Mouse (Mus musculus) urinary bladder, adult 2 months (tissue): ENCODE measurements around the gene Glis1. TPM values are rescaled to one million over a fixed set of nuclear protein-coding genes. Genes with fewer than 3 reads are reported as not detected.

Experiments used
- DNase-seq: peaks from one replicate; pipeline ENCODE4 v3.0.0; 2022; ENCODE audit warnings: low spot score
- polyA plus RNA-seq: library from polyadenylated mRNA; depleted of rRNA; stranded (reverse); fragments of >200 nt; gene quantifications from 2 replicates; pipeline ENCODE4 v1.2.3, GENCODE M21; 2012

The Glis1 gene
- polyA plus RNA-seq, 1 experiment = 0.12 TPM

- no peak for DNase-seq
Measured at GRCm38 (mm10) chr4:107624951-107625350, 190.6 kb downstream of the Glis1 start.

DNA sequence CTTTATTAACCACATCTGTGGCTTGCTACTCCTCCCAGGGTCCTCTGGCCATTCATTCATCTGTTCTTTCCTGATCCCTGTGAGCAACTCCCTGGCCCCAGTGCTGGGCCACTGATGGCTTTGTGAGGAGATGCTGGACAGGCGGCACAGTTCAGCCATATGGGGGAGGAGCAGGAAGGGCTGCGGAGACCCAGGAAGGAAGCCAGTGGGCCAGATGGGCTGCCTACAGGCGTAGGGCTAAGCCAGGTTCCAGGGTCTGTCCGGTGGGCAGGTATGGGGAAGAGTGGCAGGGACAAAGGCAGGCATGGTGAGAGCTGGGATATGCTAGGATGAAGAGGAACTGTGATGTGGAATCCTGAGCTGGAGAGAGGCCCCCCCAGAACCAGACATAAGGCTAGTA is 193.8 kb downstream of the Glis1 start:
- no peak for DNase-seq

DNA sequence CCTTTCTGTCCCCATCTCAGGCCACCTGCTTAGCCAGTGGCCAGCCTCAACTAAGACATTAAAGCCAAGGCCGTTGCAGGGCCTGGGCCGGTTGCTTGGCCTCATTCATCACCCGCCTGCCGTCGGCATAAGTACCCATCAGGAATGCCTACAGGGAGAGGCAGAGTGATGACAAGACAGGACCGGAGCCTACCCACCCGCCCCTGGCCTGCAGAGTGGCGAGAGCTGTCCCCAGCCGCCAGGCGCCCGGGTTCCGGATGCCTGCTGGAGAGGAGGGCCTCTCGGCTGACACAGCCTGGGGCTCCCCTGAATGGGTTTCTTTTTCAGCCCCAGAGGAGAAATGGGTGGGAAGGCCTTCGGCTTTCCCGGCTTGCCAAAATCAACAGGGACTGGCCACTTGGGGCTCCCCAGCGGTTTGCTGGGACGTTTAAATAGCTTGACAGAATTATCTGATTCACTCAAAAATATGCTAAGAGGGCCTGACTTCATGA is 194.6 kb downstream of the Glis1 start:
- no peak for DNase-seq

GRCm38 (mm10) chr4:107634631-107635030 is 200.2 kb downstream of the Glis1 start:
- no peak for DNase-seq

DNA sequence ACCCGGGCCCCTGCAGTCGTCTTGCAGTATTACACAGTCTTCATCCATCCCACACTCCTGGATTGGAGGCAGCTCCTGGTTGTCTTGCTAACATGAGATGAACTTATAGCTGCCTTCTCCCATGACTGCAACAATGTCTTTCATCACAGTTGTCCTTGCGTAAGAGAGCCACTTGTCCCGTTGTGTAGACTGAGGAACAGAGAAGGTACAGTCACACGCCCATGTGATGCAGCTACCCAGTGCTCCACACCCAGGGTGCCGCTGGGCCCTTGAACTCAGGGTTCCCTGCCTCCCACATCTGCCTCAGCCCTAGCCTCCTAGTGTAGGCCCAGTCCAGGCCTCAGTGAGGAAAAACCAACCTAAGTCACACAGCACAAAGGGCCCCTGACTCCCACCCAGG is 201.7 kb downstream of the Glis1 start:
- no peak for DNase-seq

DNA sequence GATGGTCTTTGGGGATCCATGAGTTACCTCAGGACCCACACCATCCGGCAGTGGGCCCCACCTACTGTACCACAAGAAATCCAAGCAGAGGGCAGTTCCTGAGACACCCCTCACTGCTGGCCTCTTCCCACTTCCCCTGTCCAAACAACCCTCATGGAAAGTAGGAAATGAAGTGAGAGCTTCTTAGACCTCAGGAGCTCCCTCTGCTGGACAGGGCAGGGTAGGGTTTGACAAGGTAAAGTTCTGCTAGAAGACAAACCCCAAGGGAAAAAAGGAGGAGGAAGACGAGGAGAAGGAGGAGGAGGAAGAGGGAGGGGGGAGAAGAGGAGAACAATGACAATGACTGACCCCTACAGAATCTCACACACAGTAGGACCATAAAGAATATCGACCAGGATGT is 203.3 kb downstream of the Glis1 start:
- no peak for DNase-seq

DNA sequence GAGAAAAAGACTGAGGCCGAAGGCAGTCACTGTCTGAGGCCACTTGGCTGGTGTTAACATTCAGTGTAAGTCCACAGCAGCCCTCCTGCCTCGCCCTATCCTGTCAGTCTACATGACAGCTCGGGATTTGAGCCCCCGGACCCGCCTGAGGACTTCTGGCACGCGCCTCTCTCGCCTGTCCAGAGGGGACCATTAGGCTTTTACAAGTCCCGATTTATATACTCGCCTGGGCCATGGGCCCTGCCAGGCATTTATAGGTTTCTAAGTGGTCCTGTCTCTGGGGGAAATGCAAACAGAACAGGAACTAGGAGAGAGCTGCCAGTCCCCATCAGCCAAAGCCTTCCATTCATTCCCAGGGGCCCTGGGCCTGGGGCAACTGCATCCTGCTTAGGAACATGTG is 203.9 kb downstream of the Glis1 start:
- DNase-seq = no peak

GRCm38 (mm10) chr4:107641624-107642023 is 207.2 kb downstream of the Glis1 start:
- DNase-seq = no peak

- no peak for DNase-seq
Measured at GRCm38 (mm10) chr4:107648959-107649485, 214.6 kb downstream of the Glis1 start.

DNA sequence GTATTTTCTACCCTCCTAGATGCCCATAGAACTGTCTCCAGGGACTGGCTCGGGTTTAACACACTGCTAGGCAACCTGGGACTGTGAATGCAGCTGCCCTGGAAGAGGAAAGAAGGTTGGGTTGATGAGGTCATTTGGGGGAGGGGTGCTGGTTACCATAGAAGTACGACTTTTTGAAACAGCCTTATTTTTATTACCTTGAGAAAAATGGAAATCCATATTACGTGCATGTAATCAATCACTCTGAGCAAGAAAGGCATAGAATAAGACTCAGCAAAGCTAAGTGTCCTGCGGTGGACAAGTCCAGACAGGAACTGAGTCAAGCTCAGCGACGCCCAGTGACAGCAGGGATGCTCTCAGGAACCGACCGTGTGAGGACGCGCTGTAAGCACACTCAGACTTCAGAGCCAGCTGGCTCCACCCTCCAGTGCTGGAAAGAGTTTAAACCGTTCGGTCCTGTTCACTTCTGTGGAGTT is 216.7 kb downstream of the Glis1 start:
- DNase-seq = no peak

DNA sequence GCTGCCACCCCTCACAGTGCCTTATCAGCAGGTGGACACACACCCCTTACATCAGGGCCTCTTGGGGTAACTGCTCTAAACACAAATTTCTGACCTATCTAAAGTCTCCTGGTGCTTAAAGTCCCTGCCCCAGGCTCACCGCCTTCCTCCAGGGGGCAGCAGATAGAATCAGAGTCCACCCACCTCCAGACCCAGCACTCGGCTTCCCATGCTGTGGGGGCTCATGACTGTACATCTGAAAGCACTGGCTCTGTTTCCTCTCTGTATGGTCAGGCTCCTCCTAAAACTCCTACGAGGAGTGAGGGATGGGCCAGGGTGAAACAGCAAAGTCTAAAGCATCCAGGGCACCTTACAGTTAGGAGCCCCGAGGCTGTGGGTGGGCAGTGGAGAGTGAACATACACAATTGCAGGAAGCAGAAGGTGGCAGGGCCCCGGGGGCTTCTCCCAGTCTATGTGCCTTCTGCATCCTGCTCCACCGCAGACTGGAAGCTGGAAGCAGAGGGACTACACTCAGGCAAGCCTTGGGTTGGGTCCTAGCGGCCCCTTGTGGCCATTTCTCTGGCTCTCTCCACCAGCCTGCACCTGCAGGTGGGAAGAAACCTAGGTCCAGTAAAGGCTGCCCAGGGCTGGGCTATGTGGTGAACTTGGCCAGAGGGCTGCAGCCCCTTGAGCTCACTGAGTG is 218.3 kb downstream of the Glis1 start:
- DNase-seq = peak; percentile 54

GRCm38 (mm10) chr4:107653280-107653643 is 218.9 kb downstream of the Glis1 start:
- DNase-seq = no peak

- no peak for DNase-seq
Measured at GRCm38 (mm10) chr4:107660649-107661048, 226.3 kb downstream of the Glis1 start.

DNA sequence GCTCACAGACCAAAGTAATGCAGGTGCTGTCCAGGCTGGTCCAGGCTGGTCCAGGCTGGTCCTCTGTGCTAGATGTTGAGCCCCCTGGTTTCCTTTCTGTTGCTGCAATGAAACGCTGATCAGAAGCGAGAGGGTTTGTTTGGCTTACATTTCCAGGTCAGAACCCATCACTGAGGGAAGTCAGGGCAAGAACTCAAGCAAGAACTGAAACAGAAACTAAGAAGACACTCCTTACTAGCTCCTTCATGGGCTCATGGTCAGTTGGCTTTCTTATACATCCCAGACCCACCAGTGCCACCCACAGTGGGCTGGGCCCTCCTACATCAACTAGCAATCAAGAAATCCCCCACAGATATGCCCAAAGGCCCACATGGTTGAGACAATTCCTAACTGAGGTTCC is 234.1 kb downstream of the Glis1 start:
- DNase-seq = no peak

- no peak for DNase-seq
Measured at GRCm38 (mm10) chr4:107670731-107671130, 236.3 kb downstream of the Glis1 start.

DNA sequence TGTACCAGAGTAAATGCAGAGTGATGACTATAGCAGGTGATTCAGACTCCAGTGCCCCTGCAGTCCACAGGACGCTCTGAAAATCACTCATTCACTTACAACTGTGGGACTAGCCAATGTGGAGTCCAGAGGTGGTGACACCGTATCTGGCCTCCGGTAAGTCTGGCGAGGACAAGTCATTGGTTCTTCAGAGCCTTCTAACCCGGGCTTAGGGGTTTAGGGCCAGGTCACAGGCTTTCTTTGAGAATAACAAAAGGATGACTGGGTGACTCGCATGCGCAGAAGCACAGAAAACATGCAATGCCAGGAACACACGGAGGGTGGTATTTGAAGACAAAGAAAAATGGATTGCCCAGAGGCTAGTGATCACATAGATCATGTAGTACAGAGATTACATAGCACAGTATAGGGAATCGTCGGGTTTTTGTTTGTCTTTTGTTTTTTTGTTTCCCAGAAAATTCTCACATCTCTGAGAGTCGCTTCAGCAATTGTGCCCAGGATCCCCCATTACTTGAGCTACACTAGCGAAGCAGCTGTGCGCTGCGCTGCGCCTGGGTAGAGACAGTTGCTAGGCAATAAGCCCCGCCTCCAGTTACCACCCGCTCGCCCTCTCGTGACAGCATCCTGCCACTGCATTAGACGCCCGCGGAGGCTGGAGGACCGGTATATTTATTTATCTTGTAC is 239.4 kb downstream of the Glis1 start:
- peak; percentile 39 for DNase-seq

- no peak for DNase-seq
Measured at GRCm38 (mm10) chr4:107674322-107674644, 239.9 kb downstream of the Glis1 start.

GRCm38 (mm10) chr4:107675645-107676044 is 241.3 kb downstream of the Glis1 start:
- DNase-seq = no peak

- no peak for DNase-seq
Measured at GRCm38 (mm10) chr4:107680311-107681098, 246.1 kb downstream of the Glis1 start.

GRCm38 (mm10) chr4:107681099-107681849 is 246.9 kb downstream of the Glis1 start:
- DNase-seq = no peak

- no peak for DNase-seq
Measured at GRCm38 (mm10) chr4:107683006-107683756, 248.8 kb downstream of the Glis1 start.
